Mouse (Mus musculus) NIH3T3 (cell line): ENCODE measurements around the gene Abhd2.

ENCODE experiments used
- DNase-seq: peaks from one replicate; pipeline ENCODE4 v3.0.0-alpha.2; 2012; ENCODE audit warnings: low read depth

The Abhd2 gene

DNA sequence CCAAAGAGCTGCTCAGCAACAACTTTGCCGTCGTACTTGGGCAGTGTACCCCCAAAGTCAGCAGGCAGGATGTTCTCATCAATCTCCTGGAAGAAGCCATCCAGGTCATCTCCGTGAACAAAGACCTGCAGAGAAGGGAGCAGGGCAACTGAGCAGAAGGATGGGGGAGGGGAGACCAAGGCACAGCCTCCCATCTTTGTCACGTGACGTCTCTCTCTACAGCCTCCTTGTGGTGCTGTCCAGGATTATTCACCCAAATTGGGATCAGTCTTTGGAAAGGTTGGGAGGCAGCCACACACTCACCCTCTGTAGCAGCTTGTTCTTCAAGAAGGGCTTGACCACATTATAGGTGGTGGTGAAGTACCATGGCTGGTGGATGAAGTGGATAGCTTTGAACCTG, 102.6 kb downstream of the Abhd2 start:
- no peak for DNase-seq

- DNase-seq = no peak
These were observed 103.7 kb downstream of the Abhd2 start for GRCm38 (mm10) chr7:79376516-79377275.

- DNase-seq = no peak
These were observed 113.6 kb downstream of the Abhd2 start, which contains the start of gene Rlbp1 for GRCm38 (mm10) chr7:79386422-79387133. Gene Rlbp1, minus strand, starts transcription at chr7:79387048.

DNA sequence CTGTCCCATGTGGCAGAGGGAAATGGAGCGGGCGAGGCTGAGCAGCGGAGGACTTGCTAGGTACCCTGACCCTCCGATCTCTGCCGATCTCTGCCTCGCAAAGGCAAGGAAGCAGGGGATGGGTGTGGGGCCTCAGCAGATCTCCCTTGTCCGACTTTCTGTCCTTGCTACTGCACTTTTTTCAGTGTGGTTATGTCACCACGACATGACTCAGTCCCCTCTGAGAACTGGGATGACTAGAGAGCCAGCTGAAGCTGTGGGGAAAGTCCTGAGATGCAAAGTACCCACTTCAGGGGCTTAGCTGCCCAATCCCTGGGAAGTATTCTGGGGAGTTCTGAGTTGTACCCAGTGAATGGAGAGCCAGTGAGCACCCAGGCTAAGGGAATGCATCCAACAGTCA, 114.1 kb downstream of the Abhd2 start:
- DNase-seq = no peak

GRCm38 (mm10) chr7:79387991-79388390, 115.0 kb downstream of the Abhd2 start:
- no peak for DNase-seq

GRCm38 (mm10) chr7:79388671-79389206, 115.7 kb downstream of the Abhd2 start:
- no peak for DNase-seq

DNA sequence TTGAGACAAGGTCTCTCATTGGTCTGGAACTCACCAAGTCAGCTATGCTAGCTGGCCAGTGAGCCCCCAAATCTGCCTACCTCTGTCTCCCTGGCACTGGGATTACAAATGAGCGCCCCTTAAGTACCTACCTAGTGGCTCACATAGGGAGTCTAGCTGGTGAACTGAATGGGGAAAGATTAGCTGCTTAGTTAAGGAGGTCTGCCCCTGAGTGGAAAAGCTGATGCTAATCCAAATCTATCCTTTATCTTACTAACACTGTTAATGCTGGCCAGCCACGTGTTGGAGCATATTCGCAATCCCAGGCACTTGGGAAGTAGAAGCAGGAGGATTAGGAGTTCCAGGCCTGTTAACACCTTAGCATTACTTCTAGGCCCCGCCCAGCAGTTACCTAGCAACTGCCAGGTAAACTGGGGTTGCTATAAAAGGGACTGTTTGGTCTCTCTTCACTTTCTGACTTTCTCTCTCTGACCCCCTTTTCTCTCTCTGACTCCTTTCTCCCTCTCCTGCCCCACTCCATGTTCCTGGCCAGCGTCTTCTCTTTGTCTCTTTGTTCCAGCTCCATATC, 117.2 kb downstream of the Abhd2 start:
- DNase-seq = no peak

DNA sequence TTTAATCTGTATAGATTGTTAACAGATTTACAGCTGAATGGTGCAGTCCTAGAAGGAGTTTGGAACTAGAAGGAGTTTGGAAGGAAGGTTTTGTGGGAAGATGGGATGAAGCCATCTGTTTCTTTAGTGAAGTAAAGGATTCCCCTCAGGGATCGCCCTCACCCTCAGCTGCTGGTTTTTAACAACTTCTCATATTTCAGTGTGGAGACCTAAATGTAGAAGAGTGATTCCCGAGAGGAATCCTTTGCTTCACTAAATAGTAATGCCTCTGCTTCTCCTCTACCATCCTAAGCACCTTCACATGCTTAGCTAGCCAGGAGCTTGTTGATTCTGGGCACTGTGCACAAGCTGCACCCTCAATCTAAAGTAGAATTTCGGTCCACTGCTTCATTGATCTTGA, 118.5 kb downstream of the Abhd2 start:
- DNase-seq = peak; percentile 31

- peak; percentile 98 for DNase-seq
These were observed 119.1 kb downstream of the Abhd2 start, which contains the start of gene Fanci for GRCm38 (mm10) chr7:79391883-79392649. Gene Fanci, plus strand, starts transcription at chr7:79391929.

GRCm38 (mm10) chr7:79392860-79393513, 120.0 kb downstream of the Abhd2 start:
- peak; percentile 40 for DNase-seq

DNA sequence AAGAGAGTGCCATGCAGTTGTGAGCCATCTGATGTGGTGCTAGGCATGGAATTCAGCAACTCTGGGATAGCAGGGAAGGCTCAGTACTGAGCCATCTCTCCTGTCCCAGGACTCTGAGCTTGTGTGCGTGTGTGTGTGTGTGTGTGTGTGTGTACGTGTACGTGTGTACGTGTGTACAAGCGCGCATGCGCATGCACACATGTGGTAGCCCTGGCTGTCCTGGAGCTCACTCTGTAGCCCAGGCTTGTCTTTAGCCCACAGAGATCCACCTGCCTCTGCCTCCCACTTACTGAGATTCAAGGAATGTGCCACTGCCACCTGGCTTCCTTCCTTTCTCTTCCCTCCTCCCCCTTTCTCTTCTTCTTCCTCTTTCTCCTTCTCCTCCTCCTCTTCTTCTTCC, 120.9 kb downstream of the Abhd2 start:
- no peak for DNase-seq

DNA sequence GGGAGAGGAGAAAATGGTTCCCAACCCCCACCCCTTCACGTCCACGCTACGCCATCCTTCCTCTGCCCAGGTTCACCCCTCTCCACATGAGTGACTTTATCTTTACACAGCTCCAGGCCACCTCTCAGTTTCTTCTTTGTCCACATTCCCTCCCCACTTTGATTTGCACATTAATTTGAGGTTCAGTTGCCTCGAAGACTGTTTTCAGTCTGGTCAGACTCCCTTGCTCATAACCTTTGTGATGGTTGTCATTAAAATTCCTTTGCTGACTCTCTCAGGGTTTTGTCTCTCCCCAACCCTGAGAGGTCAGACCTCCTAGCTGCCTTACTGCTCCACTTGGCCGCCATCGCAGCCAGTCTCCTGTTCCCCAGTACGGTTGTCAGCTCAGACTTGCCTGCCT, 121.7 kb downstream of the Abhd2 start:
- no peak for DNase-seq

DNA sequence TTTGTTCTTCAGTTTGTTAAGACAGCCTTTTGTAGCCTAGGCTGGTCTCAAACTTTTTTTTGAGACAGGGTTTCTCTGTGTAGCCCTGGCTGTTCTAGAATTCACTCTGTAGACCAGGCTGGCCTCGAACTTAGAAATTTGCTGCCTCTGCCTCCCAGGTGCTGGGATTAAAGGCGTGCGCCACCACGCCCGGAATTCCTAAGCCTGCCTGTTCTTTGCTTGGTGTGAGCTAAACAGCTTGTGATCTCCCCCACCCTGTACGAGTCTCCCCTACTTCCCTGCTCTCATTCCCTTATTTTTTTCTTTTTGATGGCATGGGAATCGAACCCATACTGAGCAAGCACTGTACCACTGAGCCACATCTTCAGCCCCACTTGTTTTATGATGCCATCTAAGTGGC, 122.2 kb downstream of the Abhd2 start:
- DNase-seq = no peak

DNA sequence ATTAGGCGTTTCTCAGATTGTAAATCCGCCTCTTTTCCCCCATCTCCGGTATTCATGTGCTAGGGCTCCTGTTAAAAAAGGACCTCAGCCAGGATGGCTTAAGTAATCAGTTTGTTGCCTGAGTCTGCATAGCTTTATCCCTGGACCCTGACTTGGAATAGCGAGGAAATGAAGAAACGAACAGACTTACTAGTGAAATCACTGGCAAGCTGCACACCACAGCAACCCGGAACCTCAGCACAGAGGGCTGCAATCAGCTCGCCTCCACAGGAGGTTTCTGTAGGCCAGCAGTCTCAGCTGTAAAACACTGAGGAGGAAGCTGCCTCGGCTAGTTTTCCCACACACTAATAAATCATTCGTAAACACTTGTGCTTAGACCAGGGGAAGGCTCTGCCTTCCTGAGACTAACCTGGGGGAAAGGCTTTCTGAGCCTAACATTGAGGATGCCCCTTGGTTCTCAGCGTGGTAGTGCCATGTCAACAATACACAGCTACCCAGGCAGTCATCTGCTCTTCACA, 124.5 kb downstream of the Abhd2 start:
- no peak for DNase-seq

DNA sequence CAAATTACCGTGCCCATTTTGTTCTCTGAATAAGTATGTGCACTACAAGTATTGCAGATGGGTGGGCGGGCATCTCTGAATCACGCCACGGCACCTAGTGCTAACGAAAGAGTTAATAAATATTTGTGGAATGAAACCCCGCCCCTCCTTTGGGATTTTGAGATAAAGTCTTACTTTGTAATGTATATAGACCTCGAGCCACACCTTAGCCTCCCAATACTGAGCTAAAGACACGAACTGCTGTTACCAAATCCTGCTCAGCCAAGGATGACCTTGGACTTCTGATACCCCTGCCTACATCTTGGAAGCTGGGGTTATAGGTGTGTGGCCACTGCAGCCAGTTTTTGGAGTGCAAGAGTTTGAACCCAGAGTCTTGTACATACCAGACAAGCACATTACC, 125.4 kb downstream of the Abhd2 start:
- DNase-seq = no peak

- DNase-seq = no peak
These were observed 126.0 kb downstream of the Abhd2 start for GRCm38 (mm10) chr7:79398971-79399370.

GRCm38 (mm10) chr7:79400296-79400695, 127.3 kb downstream of the Abhd2 start:
- DNase-seq = no peak

DNA sequence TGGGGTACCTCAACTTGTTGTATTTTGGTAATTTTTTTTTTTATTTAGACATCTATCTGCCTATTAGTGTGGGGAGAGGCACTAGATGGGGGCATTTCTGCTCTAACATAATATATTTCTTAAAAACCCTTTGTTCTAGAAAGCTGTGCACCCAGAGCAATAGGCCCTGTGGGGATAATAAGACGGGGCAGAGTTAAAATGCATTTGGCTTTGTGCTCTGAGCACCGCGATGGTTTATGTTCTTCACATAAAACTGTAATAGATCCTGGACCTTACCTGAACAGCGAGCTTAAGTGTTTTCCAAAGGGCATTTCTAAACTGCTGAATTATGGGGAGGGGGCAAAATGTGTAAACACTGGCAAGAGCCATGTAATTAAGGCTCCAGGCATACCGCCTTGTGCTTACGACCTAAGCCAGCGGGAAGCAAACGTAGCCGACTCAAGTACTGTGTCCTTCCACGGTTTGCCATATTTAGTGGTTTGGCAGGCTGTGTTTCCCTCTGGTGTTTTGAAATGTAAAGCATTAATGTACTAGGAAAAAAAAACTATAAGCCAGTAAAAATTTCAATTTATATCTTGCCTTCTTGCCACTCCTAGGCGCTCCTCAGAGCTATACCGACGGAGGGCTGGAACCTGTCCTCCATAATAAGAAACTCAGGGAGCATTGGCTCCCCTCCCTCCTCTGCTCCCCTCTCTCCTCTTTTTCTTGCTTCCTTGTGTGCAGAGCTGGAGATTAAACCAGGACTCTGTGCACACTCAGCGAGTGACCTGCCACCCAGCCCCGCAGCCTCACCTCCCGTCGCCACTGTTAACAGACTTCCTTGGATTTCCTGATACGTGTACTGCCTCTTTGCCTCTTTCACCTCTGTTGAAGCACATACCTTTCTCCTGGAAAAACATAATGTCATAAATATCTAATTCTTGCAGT, 141.7 kb downstream of the Abhd2 start:
- DNase-seq = no peak
